Mouse (Mus musculus): ENCODE measurements around the gene Tuba4a. TPM values are rescaled to one million over a fixed set of nuclear protein-coding genes. Genes with fewer than 3 reads are reported as not detected.

Tuba4a gene
- polyA plus RNA-seq (2012; rRNA removed), result 127 and 134 TPM in 2 replicates

DNA sequence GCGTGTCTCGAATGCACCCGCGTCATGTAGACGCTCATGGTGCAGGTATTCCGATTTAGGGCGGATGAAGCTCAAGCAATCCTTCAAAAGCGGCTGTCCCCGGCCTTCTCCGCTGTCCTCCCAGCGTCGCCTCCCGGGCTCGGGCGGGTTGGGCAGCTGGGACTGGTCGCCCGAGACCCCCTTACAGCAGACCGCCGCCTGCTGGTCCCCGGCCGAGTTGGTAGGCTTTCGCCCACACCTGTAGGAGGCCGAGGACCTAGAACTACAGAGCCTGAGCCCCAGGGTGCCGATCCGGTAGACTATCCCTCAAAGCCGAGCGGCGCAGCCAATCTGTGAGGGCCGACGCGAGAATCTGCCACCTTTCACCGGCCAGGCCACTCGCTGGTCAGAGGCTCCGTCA lies at the start of gene Tuba4a:
Gene Tuba4a, minus strand, starts transcription at position 335 of the 400 bp plus-strand sequence.

DNA sequence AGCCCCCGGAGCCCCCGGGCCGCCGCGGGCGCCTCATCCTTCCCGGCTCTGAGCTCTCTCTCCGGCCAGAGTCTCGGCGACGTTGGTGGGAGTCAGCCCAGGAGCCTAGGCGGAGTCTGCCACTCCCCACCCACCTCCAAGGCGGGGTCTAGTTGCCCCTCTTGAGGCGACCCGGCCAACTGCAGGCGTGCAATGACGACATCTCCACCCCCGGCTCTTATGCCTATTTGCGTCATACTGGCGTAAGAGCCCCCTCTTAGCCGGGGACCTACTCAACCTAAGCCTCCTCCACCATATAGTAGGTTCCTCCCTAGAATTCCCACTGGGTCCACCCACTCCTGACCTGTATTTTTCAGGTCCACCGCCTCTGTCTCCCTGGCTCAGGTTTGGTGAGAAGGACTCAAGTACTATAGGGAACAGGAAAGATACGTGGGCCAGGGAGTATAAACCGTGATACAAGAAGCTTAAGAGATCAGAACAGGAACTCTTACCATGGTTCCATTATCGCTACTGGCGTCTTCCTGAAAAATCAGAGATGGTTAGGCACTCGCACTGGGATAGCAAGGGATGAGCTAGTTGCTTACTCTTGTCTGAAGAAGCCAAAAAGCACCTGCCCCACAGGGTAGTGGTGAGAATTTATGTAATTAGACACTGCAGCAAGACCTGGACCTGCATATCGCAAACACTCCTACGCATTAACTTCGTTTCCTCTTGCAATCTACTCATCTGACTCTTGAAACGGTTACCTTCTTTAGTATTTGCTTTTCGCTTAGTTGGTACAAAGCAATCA lies 44.6 kb upstream of the Tuba4a start, which contains the start of gene Ptprn:
Gene Ptprn, minus strand, starts transcription at position 412 of the 790 bp plus-strand sequence.

DNA sequence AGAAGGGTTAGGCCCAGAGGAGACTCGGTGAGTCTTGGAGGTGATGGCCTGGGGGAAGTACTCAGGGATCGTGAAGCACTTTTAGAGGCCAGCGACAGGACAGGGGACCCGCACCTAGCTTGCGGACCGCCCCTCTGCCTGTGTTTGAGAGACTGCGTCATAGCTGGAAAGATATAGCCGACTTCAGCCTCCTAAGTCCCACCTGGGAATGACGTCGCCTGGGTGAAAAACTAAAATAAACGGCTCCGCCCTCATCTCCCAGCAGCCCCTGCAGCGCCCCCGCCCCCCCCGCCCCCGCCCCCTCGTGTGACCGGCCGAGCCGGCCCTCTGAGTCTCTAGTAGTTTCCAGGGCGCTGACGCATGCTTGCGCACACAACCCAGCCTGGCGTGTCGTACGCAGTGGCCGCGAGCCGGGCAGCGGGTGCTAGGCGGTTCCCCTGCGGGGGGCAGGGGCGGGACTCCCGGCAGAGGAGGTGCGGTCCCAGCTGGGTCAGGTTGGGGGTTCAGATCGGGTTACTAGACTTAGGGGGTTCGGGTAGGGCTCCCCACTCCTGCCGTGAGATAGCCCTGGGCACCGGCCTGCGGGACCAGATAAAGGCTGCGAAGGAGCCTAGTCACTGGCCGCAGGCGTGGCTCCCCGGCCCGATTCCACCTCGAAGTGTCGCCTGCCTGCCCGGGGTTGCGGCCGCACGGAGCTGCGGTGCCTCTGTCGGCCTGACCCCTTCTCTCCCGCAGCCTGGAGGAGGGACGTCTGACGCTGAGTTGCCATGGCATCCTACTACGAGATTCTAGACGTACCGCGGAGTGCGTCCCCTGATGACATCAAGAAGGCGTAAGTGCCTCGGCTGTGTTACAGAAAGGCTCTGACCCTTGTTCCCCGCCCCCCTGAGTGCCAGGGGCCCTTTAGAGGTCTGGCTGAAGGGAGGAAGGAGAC lies 16.7 kb upstream of the Tuba4a start, which contains the start of gene Dnajb2:
Gene Dnajb2, plus strand, starts transcription at position 290 of the 934 bp plus-strand sequence.

DNA sequence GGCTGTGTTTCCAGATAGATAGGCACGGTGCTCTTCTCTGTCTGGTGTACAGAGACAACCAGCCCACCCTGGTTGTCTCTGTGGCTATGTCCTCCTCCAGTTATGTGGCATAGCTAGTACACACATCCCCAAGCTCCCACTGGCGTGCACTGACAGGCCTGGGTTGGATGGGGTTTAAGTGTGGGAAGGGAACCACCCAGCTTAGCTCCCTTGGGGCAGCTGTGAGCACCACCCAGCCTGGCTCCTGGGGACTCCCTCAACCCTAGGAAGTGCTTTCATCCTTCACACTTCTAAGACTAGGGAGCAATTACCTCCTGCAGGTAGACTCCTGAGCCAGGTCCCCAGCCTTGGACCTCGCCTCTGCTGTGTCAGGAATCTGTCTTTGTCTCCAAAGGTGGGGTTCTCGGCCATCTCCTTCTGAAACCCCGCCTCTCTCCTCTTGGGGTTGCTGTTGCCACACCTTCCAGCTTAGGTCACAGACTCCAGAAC lies 12.0 kb upstream of the Tuba4a start, which contains the start of gene A630095N17Rik:
Gene A630095N17Rik, minus strand, starts transcription at position 439 of the 489 bp plus-strand sequence.

DNA sequence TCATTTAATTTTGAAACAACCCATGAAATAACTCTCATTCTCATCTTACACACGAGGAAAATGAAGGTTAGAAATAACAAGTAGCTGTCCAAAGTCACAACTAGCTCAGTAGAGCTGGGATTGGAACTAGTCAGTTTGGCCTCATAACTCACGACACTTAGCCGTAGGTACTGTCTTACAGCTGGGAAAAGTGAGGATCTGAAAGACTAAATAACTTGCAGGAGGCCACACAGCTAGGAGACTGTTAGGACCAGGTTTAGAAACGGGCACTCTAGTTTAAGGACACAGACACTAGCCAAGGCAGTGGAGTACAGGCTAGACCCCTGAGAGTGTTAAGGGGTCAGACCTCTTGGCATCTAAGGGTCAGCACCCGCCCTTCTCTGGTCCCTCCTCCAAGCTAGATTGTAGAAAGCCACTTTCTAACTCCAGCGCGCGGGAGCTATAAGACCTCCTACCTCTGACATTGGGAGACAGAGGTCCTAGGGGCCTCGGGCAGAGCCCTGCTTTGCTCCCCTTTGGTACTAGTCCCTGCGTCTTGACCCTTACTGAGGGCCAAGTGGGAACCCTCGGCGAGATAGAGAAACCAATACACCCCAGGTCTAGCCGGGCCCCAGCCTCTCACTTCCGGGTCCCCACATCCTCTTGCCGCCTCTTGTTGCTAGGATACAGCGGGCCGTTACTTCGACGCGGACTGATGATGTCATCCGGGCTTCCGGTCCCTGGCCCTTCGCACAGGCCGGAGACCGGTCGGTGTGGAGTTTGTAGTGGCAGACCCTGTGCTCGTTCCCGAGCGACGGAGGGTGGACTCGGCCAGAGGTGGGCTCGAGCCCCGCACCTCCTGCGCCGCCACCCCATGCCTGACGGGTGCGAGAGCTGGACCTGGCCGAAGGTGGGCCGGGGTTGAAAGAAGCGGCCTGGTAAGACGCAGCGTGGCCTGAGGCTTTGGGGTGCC lies 9.3 kb downstream of the Tuba4a start, which contains the start of the genes Glb1l and Stk16:
Gene Glb1l, minus strand, starts transcription at position 678 of the 952 bp plus-strand sequence.
Gene Stk16, plus strand, starts transcription at position 703 of the 952 bp plus-strand sequence.

DNA sequence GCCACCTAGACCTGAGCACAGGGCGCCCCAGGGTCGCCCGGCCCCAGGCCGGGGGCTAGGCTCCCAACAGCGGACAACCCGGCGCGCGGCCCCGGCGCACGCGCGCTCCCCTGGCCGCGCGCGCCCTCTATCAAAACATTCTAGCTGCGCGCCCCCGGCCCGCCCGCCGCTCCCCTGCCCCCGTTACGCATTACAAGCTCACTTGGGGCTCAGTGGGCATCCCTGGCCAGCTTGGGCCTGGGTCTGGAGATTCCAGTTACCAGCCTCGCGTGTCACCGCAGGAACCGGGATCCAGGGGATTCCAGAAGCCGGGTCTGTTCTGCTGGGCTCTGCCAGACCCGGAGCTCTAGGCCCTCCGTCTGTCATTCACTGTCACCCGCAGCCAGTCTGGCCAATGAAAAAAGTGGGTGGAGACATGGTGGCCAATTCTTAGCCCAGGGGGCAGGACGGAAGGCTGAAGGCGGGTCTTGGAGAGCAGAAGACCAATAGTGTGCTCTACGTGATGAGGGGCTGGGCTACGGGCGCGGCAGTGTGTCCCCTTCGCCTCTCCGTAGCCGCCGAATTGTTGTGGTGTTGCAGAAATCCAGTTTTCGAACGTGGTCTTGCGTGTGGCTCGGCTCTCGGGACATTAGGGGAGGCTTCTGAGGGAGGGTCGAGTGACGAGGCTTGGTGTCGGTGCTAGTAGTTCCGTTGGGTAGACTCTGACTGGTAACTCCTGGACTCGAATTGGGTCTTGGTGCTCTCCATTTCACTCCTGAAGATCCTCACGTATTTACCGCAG lies 27.9 kb downstream of the Tuba4a start, which contains the start of the genes Ankzf1 and Atg9a:
Gene Ankzf1, plus strand, starts transcription at position 530 of the 781 bp plus-strand sequence.
Gene Atg9a, minus strand, starts transcription at position 575 of the 781 bp plus-strand sequence.

DNA sequence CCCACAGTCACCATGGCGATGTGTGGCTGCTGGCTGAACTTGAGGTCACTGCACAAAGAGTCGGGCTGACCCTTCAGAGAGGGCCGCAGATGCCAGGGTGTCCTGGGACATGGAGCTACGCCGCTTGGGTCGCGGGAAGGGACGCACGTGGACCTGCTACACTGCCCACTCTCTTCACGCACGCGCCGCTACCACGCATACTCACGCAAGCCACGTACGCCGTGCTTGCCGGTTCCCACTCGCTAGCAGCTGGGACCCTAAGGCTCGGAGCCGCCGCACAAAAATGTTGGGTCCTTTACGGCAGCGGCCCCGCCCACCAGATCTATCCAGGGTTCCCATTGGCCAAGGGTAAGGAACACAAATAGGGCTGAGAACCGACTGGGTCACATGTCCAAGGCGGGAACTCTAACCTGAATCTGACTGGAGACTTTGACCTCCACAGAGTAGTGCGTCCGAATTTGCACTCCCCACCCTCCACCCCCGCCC lies 39.5 kb downstream of the Tuba4a start, which contains the start of gene Abcb6:
Gene Abcb6, minus strand, starts transcription at position 288 of the 486 bp plus-strand sequence.

DNA sequence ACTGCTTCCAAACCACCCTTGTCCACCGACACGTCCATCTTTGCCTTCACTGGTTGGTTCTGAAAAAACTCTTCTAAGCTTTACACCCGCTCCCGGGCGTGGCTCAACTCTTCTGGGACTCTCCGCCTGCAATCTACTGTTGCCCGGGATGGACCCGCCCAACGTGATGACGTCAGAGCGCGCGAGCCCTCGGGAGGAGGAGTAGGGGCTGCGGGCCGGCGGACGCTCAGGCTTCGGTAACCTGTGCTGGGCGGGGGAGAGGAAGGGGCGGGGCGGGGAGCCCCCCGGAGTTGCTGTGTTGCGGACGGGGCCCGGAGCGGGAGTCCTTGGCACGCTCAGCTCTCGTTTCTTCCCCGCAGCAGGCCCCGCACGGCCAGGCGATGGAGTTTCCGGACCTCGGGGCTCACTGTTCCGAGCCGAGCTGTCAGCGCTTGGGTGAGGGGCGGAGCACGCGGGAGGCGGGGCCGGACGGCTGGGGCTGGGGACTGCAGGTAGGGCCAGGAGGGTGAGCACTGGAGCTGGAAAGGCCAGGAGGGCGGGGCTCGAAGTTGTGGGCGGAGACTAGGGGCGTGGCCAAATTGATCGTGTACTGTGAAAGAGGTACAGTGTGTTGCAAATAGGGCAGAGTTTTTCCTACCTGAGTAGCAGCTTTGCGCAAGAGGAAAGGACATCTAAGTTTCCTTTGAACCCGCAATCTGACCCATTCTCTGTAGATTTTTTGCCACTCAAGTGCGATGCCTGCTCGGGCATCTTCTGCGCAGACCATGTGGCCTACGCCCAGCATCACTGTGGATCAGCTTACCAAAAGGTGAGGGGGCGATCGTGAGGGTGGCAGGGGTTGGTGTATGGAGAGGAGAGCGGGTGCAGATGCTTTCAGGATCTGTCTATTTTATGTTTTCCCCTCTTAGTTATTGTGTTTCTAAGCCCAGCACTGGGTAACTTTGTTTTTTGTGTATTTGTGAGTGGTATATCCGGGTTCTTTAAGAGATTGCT lies 50.9 kb downstream of the Tuba4a start, which contains the start of gene Zfand2b:
Gene Zfand2b, plus strand, starts transcription at position 175 of the 993 bp plus-strand sequence.

Other genes with a start within 250 kb of the Tuba4a start
- 1.4 and 1.6 TPM in 2 replicates for gene Nhej1, start 94.7 kb downstream of the Tuba4a start, polyA plus RNA-seq (2012; rRNA removed)
- gene Slc23a3, start 86.0 kb downstream of the Tuba4a start, polyA plus RNA-seq (2012; rRNA removed), result 9.6 and 9.8 TPM in 2 replicates
- gene Cnppd1, start 77.2 kb downstream of the Tuba4a start, polyA plus RNA-seq (2012; rRNA removed), result 31.3 and 32.1 TPM in 2 replicates
- 47.6 and 50.4 TPM in 2 replicates for gene Retreg2, start 77.1 kb downstream of the Tuba4a start, polyA plus RNA-seq (2012; rRNA removed)
- gene Zfand2b, start 51.2 kb downstream of the Tuba4a start, polyA plus RNA-seq (2012; rRNA removed), result 44.4 and 49.7 TPM in 2 replicates
- 21.4 and 25.5 TPM in 2 replicates for gene Abcb6, start 39.5 kb downstream of the Tuba4a start, polyA plus RNA-seq (2012; rRNA removed)
- 6.0 and 8.2 TPM in 2 replicates for gene Ankzf1, start 27.7 kb downstream of the Tuba4a start, polyA plus RNA-seq (2012; rRNA removed)
- 38.9 TPM in 2 replicates for gene Atg9a, start 27.7 kb downstream of the Tuba4a start, polyA plus RNA-seq (2012; rRNA removed)
- 1.3 and 1.7 TPM in 2 replicates for gene Glb1l, start 9.1 kb downstream of the Tuba4a start, polyA plus RNA-seq (2012; rRNA removed)
- 117 and 123 TPM in 2 replicates for gene Stk16, start 9.0 kb downstream of the Tuba4a start, polyA plus RNA-seq (2012; rRNA removed)
- gene A630095N17Rik, start 12.2 kb upstream of the Tuba4a start, polyA plus RNA-seq (2012; rRNA removed), result not detected in 2 replicates
- 21.5 and 25.7 TPM in 2 replicates for gene Dnajb2, start 16.5 kb upstream of the Tuba4a start, polyA plus RNA-seq (2012; rRNA removed)
- 4.7 and 4.9 TPM in 2 replicates for gene Ptprn, start 44.6 kb upstream of the Tuba4a start, polyA plus RNA-seq (2012; rRNA removed)
- 7.9 and 12.7 TPM in 2 replicates for gene Resp18, start 58.5 kb upstream of the Tuba4a start, polyA plus RNA-seq (2012; rRNA removed)
- gene Dnpep, start 98.1 kb upstream of the Tuba4a start, polyA plus RNA-seq (2012; rRNA removed), result 66.8 and 78.7 TPM in 2 replicates
- gene Des, start 140.5 kb upstream of the Tuba4a start, polyA plus RNA-seq (2012; rRNA removed), result 377 and 872 TPM in 2 replicates
- gene Speg, start 155.4 kb upstream of the Tuba4a start, polyA plus RNA-seq (2012; rRNA removed), result 59.2 and 90.1 TPM in 2 replicates
- 121 and 122 TPM in 2 replicates for gene Gmppa, start 216.1 kb upstream of the Tuba4a start, polyA plus RNA-seq (2012; rRNA removed)
- 0.06 TPM in 1 of 2 replicates, not detected in the other for gene Asic4, start 230.6 kb upstream of the Tuba4a start, polyA plus RNA-seq (2012; rRNA removed)